Mouse (Mus musculus) heart, postnatal 0 days (tissue): ENCODE results near the gene Tmem94.

Experiments used
- CTCF ChIP-seq: IDR thresholded peaks from 2 replicates; pipeline ENCODE4 v1.5.1; 2016; ENCODE audit warnings: antibody characterized with exemption, control low read depth, low read depth
- EP300 ChIP-seq: IDR thresholded peaks from 2 replicates; pipeline ENCODE4 v1.6.1; 2016; ENCODE audit warnings: antibody characterized with exemption, low read depth

DNA sequence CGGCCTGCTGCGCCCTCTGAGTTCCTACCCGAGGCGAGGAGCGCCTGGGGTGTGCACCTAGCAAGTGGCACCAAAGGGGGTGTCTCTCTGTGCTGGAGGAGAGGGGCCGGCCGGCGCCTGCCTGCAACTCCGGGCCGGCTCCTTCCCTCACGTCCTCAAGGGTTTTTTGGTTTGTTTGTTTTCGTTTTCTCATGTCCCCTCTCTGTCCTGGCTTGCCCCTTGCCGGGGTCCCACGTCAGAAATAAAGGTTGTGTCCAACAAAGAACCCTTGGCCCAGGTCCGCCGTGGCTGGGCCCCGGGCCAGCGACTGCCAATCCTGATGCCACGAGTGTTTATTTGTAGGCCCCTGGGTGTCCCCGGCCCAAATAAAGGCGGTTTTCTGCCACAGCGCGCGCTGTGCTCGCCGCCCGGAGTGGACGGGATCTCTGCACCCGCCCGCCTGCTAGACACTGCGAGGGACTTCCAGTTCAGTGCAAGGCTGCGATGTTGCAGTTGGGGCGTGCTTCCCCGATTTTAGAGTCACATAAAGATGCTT is 441 bp downstream of the Tmem94 start:
- TF ChIP-seq EP300: no peak
- no peak for TF ChIP-seq CTCF
